In the genomic region with DNA sequence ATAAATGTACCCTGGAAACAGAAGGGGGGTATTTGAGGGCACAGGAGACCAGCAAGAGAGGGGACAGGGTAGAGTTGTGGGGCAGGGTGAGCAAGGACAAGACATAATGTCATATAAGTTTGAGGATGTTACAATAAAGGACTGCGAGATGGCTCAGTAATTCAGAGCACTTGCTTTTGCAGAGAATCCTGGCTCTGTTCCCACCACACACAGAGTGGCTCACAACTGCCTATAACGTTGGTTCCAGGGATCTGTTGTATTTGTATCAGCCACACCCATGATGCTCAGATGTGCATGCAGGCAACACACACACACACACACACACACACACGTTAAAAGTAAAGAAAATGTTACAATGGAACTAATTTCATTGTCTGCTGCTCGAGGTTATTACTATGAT, we compare ENCODE assay signal across 15 mouse cellular contexts.
A peak's percentile ranks its signal among the peaks of the same experiment; 100 is the strongest.
DNase-seq lines count a peak whose midpoint lies in the region; TF ChIP-seq lines count a peak whose summit lies in the region.
"Had no signal": no experiment of that assay in that cellular context is flagged by ENCODE, and none has a peak within 500 bp of the region (broad histone marks: within the 10 kb centered on the region; RNA-seq: fewer than 3 reads in every experiment).

No protein-coding gene starts in this region.

- DNase-seq in cerebellum, adult 2 months, result no peak
- DNase-seq in cerebellum, adult 11 months, result no peak
- peak; percentile 44 for DNase-seq in cerebellum, adult 9-11 months
- no peak for DNase-seq in cerebellum, adult 11-12 months
- DNase-seq in cerebellum, postnatal 36 days, result peak; percentile 15
- DNase-seq in cerebellum, adult 8-10 months, result no peak
- DNase-seq in lung, postnatal 4 days, result no peak
- DNase-seq: adrenal gland, adult 2 months; adrenal gland, postnatal 10 days; adrenal gland, postnatal 25 days; forebrain, postnatal 0 days had no signal

- no peak for TF ChIP-seq POLR2A in cerebellum, adult 2 months (IDR thresholded peaks at IDR 0.05; ENCODE audit: borderline replicate concordance, insufficient read depth, low read length)

- H3K4me3 ChIP-seq in cerebellum, adult 2 months (replicated peaks; ENCODE audit: insufficient read depth, low read depth, low read length), result no peak overlapping the region
- H3K4me3 ChIP-seq: embryonic facial prominence, embryonic 10.5 days; embryonic facial prominence, embryonic 12.5 days; forebrain, embryonic 13.5 days; forebrain, embryonic 15.5 days had no signal

- WGBS in cerebellum, adult 2 months, result 43% methylated on average over 4 of the region's 4 CpGs

- peak overlapping the region; percentile 72; the same call in 1 of the 2 replicates for H3K27ac ChIP-seq in cerebellum, adult 2 months (ENCODE audit: insufficient read depth, low read length)
- H3K27ac ChIP-seq: embryonic facial prominence, embryonic 10.5 days; embryonic facial prominence, embryonic 12.5 days; forebrain, embryonic 13.5 days; forebrain, embryonic 15.5 days had no signal

- peaks cover 17% of the 10 kb centered on the region for H3K4me1 ChIP-seq in cerebellum, adult 2 months (ENCODE audit: control insufficient read depth, insufficient read depth, low read length)
- H3K4me1 ChIP-seq: embryonic facial prominence, embryonic 10.5 days; embryonic facial prominence, embryonic 12.5 days had no signal

- no peaks in the 10 kb centered on the region for H3K27me3 ChIP-seq in cerebellum, adult 2 months (ENCODE audit: control insufficient read depth, insufficient read depth, low read length)
- H3K27me3 ChIP-seq: embryonic facial prominence, embryonic 12.5 days; forebrain, embryonic 13.5 days; forebrain, embryonic 15.5 days had no signal

- no peak for TF ChIP-seq CTCF in cerebellum, adult 2 months (IDR thresholded peaks at IDR 0.05; ENCODE audit: borderline replicate concordance, insufficient read depth, low read depth, low read length)

Comparison
In these comparisons a context has a peak if more than half of its experiments do, and no peak if none do; other contexts are left out.
1. DNase-seq: peak in cerebellum, adult 9-11 months (single experiment) and cerebellum, postnatal 36 days (2 of 2); none in cerebellum, adult 2 months (0 of 2), cerebellum, adult 11 months (single experiment), cerebellum, adult 11-12 months (single experiment), cerebellum, adult 8-10 months (single experiment) and lung, postnatal 4 days (0 of 2).